ENCODE assay signal across 8 mouse cellular contexts in the genomic region with DNA sequence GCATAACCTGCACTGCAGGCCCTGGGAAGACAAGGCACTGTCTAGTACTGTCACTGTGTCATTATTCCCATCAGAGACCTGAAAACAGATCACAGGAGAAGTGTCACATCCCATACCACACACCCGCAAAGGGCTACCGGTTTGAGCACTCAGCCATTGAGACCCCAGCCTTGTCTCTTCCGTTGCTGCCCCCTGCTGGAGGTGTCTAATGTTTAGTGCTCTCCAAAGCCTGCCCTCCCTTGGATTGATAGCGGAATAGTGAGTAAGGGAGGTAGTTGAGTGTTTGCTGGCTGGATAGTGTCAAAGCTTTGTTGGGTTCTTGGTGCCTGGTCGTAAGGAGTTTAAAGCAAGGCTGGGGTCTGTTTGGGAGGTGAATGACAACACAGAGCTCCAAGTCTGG.
DNase-seq lines count a peak whose midpoint lies in the region; ATAC-seq lines count a peak whose summit lies in the region.

No protein-coding gene starts in this region.

- intact Hi-C loops in heart, postnatal 14 days (cut with DNase I) = no loop called here

- WGBS in liver, embryonic 12.5 days (ENCODE audit: insufficient replicate concordance) = 33% methylated on average over 5 of the region's 5 CpGs
- WGBS in stomach, embryonic 16.5 days = 49% methylated on average over 5 of the region's 5 CpGs

- no peak overlapping the region for H3K4me3 ChIP-seq in liver, embryonic 12.5 days
- H3K4me3 ChIP-seq in stomach, embryonic 16.5 days (replicated peaks; ENCODE audit: low read length) = no peak overlapping the region

- H3K4me1 ChIP-seq in liver, embryonic 12.5 days = 0 out of 2 replicates have a peak, but pooled peaks cover 10% of the 10 kb centered on the region
- H3K4me1 ChIP-seq in stomach, embryonic 16.5 days (ENCODE audit: control insufficient read depth, insufficient read depth, low read length) = peaks cover 21% of the 10 kb centered on the region

- H3K27me3 ChIP-seq in liver, embryonic 12.5 days (replicated peaks) = no peaks in the 10 kb centered on the region
- H3K27me3 ChIP-seq in stomach, embryonic 16.5 days (ENCODE audit: control insufficient read depth, insufficient read depth, low read length) = no peaks in the 10 kb centered on the region

- no peaks in the 10 kb centered on the region for H3K9me3 ChIP-seq in liver, embryonic 12.5 days (replicated peaks)
- no peaks in the 10 kb centered on the region for H3K9me3 ChIP-seq in stomach, embryonic 16.5 days (replicated peaks; ENCODE audit: control insufficient read depth, low read length)

- H3K36me3 ChIP-seq in liver, embryonic 12.5 days = no peaks in the 10 kb centered on the region
- no peaks in the 10 kb centered on the region for H3K36me3 ChIP-seq in stomach, embryonic 16.5 days (ENCODE audit: control insufficient read depth, insufficient read depth, low read length)

- peak overlapping the region; percentile 67; the same call in 1 of the 2 replicates for H3K27ac ChIP-seq in liver, embryonic 12.5 days
- peak overlapping the region; percentile 39; the same call in 1 of the 2 replicates for H3K27ac ChIP-seq in stomach, embryonic 16.5 days (ENCODE audit: low read length)

- H3K9ac ChIP-seq in liver, embryonic 12.5 days = no peak overlapping the region
- H3K9ac ChIP-seq in stomach, embryonic 16.5 days (ENCODE audit: low read length) = no peak overlapping the region

- no peak overlapping the region for H3K4me2 ChIP-seq in liver, embryonic 12.5 days
- no peak overlapping the region for H3K4me2 ChIP-seq in stomach, embryonic 16.5 days (ENCODE audit: low read depth, low read length)

- peak; percentile 42 to 64 for DNase-seq in cerebellum, postnatal 14 days
- DNase-seq in cerebellum, adult 8-10 months = no peak
- peak; percentile 64 to 65 for DNase-seq in right cerebral cortex, adult 2 months (ENCODE audit: low spot score in 2 of 2)
- no peak for DNase-seq in right cerebral cortex, postnatal 36 days (ENCODE audit: low spot score in 2 of 2)
- peak; percentile 22 to 52 for DNase-seq in heart, postnatal 14 days
- DNase-seq in gastrocnemius, adult 8-10 months (ENCODE audit: low spot score in 2 of 2) = no peak

- peak; percentile 48; the same call in 1 of the 2 replicates for ATAC-seq in liver, embryonic 12.5 days
- no peak for ATAC-seq in stomach, embryonic 16.5 days (ENCODE audit: insufficient read depth, low FRiP score)

Comparison
In these comparisons a context has a peak if more than half of its experiments do, and no peak if none do; other contexts are left out.
1. DNase-seq: peak in cerebellum, postnatal 14 days (2 of 2), right cerebral cortex, adult 2 months (2 of 2) and heart, postnatal 14 days (2 of 2); none in cerebellum, adult 8-10 months (single experiment), right cerebral cortex, postnatal 36 days (0 of 2) and gastrocnemius, adult 8-10 months (0 of 2).